Mouse (Mus musculus) liver, embryonic 14.5 days (tissue): ENCODE data around the gene Gba. TPM values are rescaled to one million over a fixed set of nuclear protein-coding genes. Genes with fewer than 3 reads are reported as not detected.

ENCODE experiments used
- ATAC-seq: fragments of 200-750 bp; cut with Nextera tagmentation; 2 replicates; pipeline ENCODE4 v1.8.0; 2017; ENCODE audit warnings: moderate number of reproducible peaks, mild to moderate bottlenecking, moderate library complexity; ENCODE audit not compliant: insufficient read depth
- DNase-seq, 3 experiments: peaks; one replicate each; pipeline ENCODE4 v3.0.0-alpha.2; 2012 to 2013; ENCODE audit warnings: low read depth in 3 of 3, low spot score in 3 of 3
- H3K27ac ChIP-seq: fragments of 300-500 bp; sonication (generic); 2 replicates; pipeline ENCODE4 v1.5.1; 2014; ENCODE audit warnings: moderate library complexity, mild to moderate bottlenecking, control low read depth, inconsistent platforms
- H3K27me3 ChIP-seq: fragments of 300-500 bp; sonication (generic); 2 replicates; pipeline ENCODE4 v1.6.1; 2014; ENCODE audit warnings: mild to moderate bottlenecking, low read length, moderate library complexity; ENCODE audit not compliant: control insufficient read depth, insufficient read depth
- H3K36me3 ChIP-seq: fragments of 300-500 bp; sonication (generic); replicated peaks from 2 replicates; pipeline ENCODE4 v1.6.1; 2014; ENCODE audit warnings: low read depth; ENCODE audit not compliant: control insufficient read depth, insufficient read depth
- H3K4me1 ChIP-seq, 2 experiments: fragments of 200-500 bp in 1 of 2; fragments of 300-500 bp in 1 of 2; sonication (generic) in 1 of 2; replicated peaks; 2 replicates each; pipeline ENCODE4 v1.6.1; 2012 to 2014; ENCODE audit warnings: antibody characterized with exemption in 1 of 2, inconsistent platforms in 1 of 2, low read length in 1 of 2; ENCODE audit not compliant: control insufficient read depth in 2 of 2, insufficient read depth in 2 of 2
- H3K4me2 ChIP-seq: fragments of 300-500 bp; sonication (generic); 2 replicates; pipeline ENCODE4 v1.6.1; 2014; ENCODE audit warnings: low read depth, mild to moderate bottlenecking, control low read depth, moderate library complexity
- H3K4me3 ChIP-seq, 2 experiments: fragments of 200-500 bp in 1 of 2; fragments of 300-500 bp in 1 of 2; sonication (generic) in 1 of 2; 2 replicates each; pipeline ENCODE4 v1.5.1; 2012 to 2014; ENCODE audit warnings: low read depth in 2 of 2, low read length in 2 of 2, mild to moderate bottlenecking in 2 of 2, control low read depth in 1 of 2, inconsistent platforms in 1 of 2, moderate library complexity in 1 of 2; ENCODE audit not compliant: insufficient read depth in 1 of 2
- H3K9ac ChIP-seq: fragments of 300-500 bp; sonication (generic); replicated peaks from 2 replicates; pipeline ENCODE4 v1.6.1; 2014; ENCODE audit warnings: mild to moderate bottlenecking, control low read depth, moderate library complexity
- H3K9me3 ChIP-seq: fragments of 300-500 bp; sonication (generic); 2 replicates; pipeline ENCODE4 v1.6.1; 2016; ENCODE audit warnings: low read length, mixed read lengths; ENCODE audit not compliant: control insufficient read depth
- CTCF ChIP-seq: IDR thresholded peaks from 2 replicates; pipeline ENCODE4 v1.5.1; 2016; ENCODE audit warnings: antibody characterized with exemption, low read depth, control low read depth
- EP300 ChIP-seq: IDR thresholded peaks from 2 replicates; pipeline ENCODE4 v1.6.1; 2016; ENCODE audit warnings: antibody characterized with exemption, low read depth
- WGBS: fragments of 180-500 bp; shearing (Covaris S2); extraction: QIAGEN DNeasy Blood & Tissue Kit; methylation state at CpG from one replicate; pipeline ENCODE4 v1.1.7; 2014; ENCODE audit not compliant: insufficient replicate concordance; 5-methylcytosine and 5-hydroxymethylcytosine counted together
- polyA plus RNA-seq, 2 experiments: library from polyadenylated mRNA; depleted of rRNA in 1 of 2; stranded (reverse) in 1 of 2; unstranded in 1 of 2; fragments of >200 nt; fragmentation: Nextera tagmentation in 1 of 2; extraction: Ambion mirVana in 1 of 2; gene quantifications; 2 replicates each; pipeline versions ENCODE4 v1.2.1 to v1.2.3; 2012 to 2014

The Gba gene
- polyA plus RNA-seq, 2 experiments, result 16.5 to 21.2 TPM

GRCm38 (mm10) chr3:89233562-89234110 is 30.9 kb downstream of the Gba start:
- Histone ChIP-seq H3K4me2 (no peak overlapping the region), H3K4me3 (no peak overlapping the region), H3K9ac (no peak overlapping the region), H3K27ac (no peak overlapping the region), H3K36me3 (no peaks in the 10 kb centered on the region), H3K4me1 (no peaks in the 10 kb centered on the region), H3K9me3 (no peaks in the 10 kb centered on the region), H3K27me3 (peaks cover 7% of the 10 kb centered on the region; the same call in 1 of the 2 replicates)
- 40% methylated on average over 14 of the region's 14 CpGs for WGBS
- TF ChIP-seq EP300 (no peak), CTCF (no peak)
- no peak for DNase-seq
- ATAC-seq, result no peak

- no peak overlapping the region for H3K4me3 ChIP-seq
- H3K9me3 ChIP-seq, result no peaks in the 10 kb centered on the region
- H3K9ac ChIP-seq, result no peak overlapping the region
- DNase-seq (no peak), ATAC-seq (no peak)
- H3K27me3 ChIP-seq, result no peaks in the 10 kb centered on the region
- H3K4me2 ChIP-seq, result no peak overlapping the region
- H3K4me1 ChIP-seq, result no peaks in the 10 kb centered on the region
- 78% methylated on average over 10 of the region's 10 CpGs for WGBS
- H3K27ac ChIP-seq, result no peak overlapping the region
- TF ChIP-seq EP300 (no peak), CTCF (no peak)
- no peaks in the 10 kb centered on the region for H3K36me3 ChIP-seq
Observed at GRCm38 (mm10) chr3:89236516-89236915, 33.8 kb downstream of the Gba start.

- H3K36me3 ChIP-seq, result no peaks in the 10 kb centered on the region
- DNase-seq, result no peak
- no peak for ATAC-seq
- H3K4me3 ChIP-seq, result no peak overlapping the region
- H3K27me3 ChIP-seq, result no peaks in the 10 kb centered on the region
- 72% methylated on average over 21 of the region's 21 CpGs for WGBS
- H3K4me2 ChIP-seq, result no peak overlapping the region
- H3K9ac ChIP-seq, result no peak overlapping the region
- no peak for TF ChIP-seq EP300
- no peaks in the 10 kb centered on the region for H3K4me1 ChIP-seq
- H3K9me3 ChIP-seq, result no peaks in the 10 kb centered on the region
- no peak overlapping the region for H3K27ac ChIP-seq
Observed at GRCm38 (mm10) chr3:89237682-89238081, 35.0 kb downstream of the Gba start.

GRCm38 (mm10) chr3:89238494-89238893 is 35.8 kb downstream of the Gba start:
- WGBS, result 61% methylated on average over 10 of the region's 12 CpGs
- H3K36me3 ChIP-seq, result no peaks in the 10 kb centered on the region
- no peak overlapping the region for H3K27ac ChIP-seq
- H3K9ac ChIP-seq, result no peak overlapping the region
- TF ChIP-seq EP300 (no peak), CTCF (no peak)
- ATAC-seq (no peak), DNase-seq (no peak)
- H3K9me3 ChIP-seq, result no peaks in the 10 kb centered on the region
- H3K4me2 ChIP-seq, result no peak overlapping the region
- no peaks in the 10 kb centered on the region for H3K27me3 ChIP-seq
- no peaks in the 10 kb centered on the region for H3K4me1 ChIP-seq
- no peak overlapping the region for H3K4me3 ChIP-seq

GRCm38 (mm10) chr3:89242331-89242895 is 39.7 kb downstream of the Gba start:
- no peak overlapping the region for H3K9ac ChIP-seq
- H3K4me2 ChIP-seq, result no peak overlapping the region
- no peak overlapping the region for H3K4me3 ChIP-seq
- WGBS, result 55% methylated on average over 9 of the region's 9 CpGs
- no peaks in the 10 kb centered on the region for H3K9me3 ChIP-seq
- ATAC-seq (no peak), DNase-seq (peak in 2 of 3 experiments; percentile 44)
- peak; percentile 79 for TF ChIP-seq CTCF
- no peak for TF ChIP-seq EP300
- H3K4me1 ChIP-seq, result peaks cover 3 to 7% of the 10 kb centered on the region in 2 experiments
- H3K36me3 ChIP-seq, result no peaks in the 10 kb centered on the region
- H3K27me3 ChIP-seq, result peaks cover 20% of the 10 kb centered on the region
- no peak overlapping the region for H3K27ac ChIP-seq
